Mouse (Mus musculus) frontal cortex, adult 2 months (tissue): ENCODE results near the gene Igf1r. TPM values are rescaled to one million over a fixed set of nuclear protein-coding genes. Genes with fewer than 3 reads are reported as not detected.
A peak's percentile ranks its signal among the peaks of the same experiment; 100 is the strongest.

Source experiments
- DNase-seq, 2 experiments: peaks; one replicate each; pipeline ENCODE4 v3.0.0; 2022; ENCODE audit warnings: low spot score in 1 of 2; ENCODE audit errors: extremely low spot score in 1 of 2
- polyA plus RNA-seq: library from polyadenylated mRNA; depleted of rRNA; stranded (reverse); fragments of >200 nt; gene quantifications from 2 replicates; pipeline ENCODE4 v1.2.3, GENCODE M21; 2012

Igf1r gene
- polyA plus RNA-seq, 1 experiment, result 24.4 TPM

DNA sequence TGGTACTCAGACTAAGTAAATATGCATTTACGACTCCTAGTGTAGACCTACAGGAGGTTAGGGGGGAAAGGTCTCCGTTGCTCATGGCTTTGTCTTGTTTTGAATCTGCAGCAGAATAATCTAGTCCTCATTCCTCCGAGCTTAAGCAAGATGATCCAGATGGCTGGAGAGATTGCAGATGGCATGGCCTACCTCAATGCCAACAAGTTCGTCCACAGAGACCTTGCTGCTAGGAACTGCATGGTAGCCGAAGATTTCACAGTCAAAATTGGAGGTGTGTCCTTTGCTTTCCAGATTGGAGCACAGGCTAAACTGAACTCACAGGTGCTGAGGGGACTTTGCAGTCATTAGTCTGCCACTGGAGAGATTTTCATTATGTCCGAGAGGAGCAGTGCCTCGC lies 259.3 kb downstream of the Igf1r start:
- no peak for DNase-seq

DNA sequence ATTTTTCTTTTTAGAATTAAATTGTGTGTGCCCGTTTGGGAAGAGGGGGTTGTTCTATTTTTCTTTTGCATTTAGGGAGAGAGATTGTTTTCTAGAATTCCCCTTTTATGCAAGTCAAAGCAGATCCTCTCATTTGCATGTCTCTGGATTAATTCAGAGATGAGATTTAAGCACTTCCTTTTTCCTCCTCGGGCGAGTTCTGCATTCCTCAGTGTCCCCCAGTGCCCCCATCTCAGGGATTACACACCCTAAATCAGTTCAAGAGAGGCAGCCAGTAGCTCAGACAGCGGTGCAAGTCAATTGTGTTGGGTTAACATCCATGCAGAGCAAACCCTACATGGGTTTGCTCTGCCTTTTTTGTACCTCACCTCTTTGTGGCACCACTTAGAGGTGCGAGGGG lies 261.2 kb downstream of the Igf1r start:
- no peak for DNase-seq

DNA sequence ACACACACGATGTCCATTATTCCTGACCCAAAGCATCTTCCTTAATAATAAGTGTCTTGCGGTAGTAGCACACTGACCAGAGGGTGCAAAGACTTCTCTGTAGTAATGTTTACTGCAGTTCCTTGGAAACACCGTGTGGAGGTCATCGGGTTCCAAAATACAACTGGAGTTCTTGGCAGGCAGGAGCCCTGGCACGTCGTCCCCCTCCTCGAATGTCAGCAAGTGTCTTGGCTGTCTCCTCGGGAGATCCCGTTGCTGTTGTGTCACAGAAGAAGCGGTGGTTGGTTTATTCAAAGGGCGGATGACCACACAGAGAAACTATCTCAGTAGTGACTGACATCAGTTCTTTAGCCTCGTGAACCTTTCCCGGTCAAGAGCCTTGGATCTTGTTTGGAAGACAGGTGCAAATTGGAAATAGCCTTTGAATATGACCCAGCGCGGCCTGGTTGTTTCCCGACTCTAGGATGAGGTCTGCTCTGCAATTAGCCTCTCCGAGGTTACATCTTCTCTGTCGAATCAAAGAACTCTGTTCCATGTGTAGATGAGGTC lies 263.0 kb downstream of the Igf1r start:
- DNase-seq, result no peak

DNA sequence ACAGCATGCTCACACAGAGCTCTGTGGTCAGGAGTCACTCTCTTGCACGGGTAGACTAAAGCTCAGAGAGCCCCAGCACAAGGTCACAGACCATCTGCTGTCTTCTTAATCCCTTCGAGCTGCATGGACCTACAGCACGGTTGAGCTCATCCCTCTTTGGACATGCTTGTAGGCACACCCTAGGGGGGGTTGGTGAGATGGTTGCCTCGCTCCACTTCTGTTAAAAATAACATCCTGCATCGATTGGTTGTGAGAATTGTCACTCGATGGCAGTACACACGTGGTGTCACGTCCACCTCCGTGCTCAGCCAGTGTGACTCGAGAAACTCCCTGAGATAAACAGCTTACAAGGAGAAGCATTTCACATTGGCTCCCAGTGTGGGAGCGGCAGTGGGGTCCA lies 266.3 kb downstream of the Igf1r start:
- DNase-seq, result no peak

DNA sequence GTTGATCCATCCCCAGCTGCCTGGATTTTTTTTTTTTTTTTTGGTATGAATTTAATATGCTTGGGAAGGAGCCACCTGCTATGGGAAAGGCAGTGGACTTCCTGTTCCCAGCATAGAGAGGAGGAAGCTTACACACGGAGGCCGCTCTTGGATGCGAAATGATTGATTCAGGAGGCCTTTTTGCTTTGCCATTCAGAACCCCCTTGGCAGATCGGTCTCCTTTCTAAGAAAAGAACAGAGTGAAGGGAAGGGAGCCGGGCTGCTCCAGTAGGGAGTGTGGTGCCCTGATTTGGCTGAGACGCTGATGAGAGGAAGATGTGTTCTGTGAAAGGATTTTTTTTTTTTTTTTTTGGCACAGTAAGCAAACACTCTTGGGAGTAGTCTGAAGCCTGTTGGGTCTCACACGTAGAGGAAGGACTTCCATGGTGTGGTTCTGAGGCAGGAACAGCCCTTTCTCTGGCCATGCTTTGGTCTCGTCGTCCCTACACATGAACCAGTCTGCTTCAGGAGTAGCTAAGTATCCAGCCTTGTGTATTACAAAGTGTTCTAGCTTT lies 269.1 kb downstream of the Igf1r start:
- peak in 1 of 2 experiments; percentile 54 for DNase-seq

DNA sequence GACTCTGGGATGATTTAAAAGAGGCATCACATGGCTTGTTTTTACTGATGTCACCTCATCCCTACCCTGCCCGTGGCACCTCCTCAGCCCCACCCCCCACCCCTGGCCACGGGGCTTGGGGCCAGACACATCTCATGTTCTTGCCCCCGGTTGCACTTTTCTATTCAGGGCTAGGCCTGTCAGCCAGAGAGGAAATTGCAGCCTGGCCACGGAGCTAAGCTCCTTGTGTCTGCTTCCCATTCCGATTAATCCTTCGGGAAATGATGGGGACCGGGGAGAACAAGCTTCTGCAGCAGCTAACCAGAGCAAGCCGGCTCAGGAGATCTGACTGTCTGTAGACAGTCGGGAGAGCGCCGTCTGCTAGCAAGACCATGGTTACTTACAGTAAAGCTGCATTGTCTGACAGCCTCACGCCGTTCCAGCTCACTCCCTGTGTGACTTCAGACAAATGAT lies 270.8 kb downstream of the Igf1r start:
- DNase-seq, result no peak

DNA sequence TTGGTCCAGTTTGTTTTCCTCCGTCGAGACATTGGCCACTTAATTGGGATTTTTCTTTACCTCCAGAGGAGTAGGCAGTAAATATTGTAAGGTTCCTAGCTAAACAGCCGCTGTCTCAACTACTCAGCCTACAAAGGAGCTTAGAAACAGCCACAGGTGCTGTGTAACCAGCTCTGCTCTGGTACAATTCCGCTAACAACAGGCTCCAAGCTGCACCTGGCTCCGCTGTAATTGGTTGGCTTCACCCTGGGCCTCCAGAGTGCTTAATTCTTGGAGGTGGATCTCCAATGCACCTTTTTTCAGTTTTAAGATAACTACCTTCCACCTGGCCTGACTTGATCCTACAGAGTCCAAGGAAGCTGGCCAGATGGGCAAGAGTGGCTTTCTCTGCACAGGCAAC lies 271.4 kb downstream of the Igf1r start:
- no peak for DNase-seq

DNA sequence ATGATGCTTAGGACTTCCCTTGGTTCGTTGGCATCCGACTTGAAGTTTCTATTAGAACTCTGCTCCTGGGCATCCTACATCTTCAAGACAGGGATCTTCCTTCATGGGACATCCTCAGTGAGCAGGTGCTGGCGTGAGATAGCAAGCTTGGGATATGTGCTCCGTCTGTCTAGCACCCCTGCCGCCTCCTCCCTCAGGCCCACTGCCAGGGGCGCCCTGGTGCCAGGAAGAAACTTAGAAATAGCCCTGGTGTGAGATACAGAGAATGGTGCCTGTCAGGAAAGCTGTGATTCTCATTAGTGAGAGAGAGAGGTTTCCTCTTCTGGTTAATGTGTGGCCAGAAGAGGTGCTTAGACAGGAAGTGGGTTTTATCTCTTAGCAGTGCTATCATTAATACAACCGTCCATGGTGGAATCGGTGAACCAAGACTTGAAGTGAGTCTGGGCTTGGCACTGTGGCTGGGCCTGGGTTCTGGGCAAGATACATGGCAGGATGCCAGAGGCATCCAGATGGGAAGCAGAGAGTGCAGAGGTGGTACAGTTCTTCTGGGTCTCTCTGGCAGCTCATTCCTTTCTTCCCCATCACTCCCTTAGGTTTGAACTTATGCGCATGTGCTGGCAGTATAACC lies 272.9 kb downstream of the Igf1r start:
- DNase-seq, result peak in 1 of 2 experiments; percentile 63

DNA sequence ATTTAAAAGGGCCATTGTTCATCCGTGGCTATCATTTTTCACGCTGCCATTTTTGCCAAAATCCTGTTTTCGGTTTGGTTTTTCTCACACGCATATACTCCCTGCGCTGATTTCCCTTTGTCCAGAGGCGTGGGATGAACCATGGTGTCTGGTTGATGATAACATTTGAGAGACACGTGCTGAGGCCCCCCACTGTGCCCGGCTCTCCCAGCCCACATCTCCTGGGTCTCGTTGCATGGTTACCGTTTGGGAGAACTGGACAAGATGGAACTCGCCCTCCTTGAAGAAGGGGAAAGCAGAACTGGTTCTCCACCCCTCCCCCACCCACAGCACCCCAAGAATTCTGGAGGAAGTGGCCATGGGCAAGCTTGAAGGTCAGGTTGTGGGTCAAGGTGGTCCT lies 274.4 kb downstream of the Igf1r start:
- DNase-seq, result no peak

DNA sequence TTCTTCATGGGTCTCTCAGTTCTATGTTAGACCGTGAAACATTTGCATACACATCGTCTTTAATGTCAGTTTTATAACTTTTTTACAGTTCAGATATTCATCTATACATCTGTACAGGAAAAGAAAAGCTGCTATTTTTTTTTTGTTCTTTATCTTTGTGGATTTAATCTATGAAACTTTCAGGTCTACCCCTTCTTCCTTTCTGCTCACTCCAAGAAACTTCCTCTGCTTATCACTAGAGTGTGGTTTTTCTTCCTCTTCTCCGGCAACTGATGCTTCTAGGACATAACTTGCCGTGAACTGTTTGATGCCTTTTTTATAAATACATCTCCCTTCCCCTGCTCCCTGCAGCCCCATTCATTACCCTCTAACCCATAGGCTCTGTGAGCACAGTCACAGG lies 275.0 kb downstream of the Igf1r start:
- DNase-seq, result no peak

DNA sequence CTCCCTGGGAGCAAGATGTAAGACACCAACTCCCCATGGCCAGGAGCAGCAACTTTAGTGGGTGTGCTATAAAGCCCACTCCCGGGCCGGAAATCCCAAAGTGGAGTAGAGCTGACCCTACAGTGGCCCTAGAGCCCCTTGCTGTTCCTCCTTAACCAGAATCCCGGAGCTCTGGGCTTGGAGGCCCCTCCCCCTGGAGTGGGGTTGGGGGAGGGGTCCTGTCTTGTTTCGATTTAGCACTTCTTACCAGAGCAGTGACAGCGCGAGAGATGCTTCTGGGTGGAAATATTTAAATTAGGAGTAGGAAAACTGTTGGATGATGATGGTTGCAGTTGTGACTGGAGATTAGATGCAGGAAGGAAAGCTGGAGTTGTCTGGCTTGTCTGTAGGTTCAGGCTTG lies 275.9 kb downstream of the Igf1r start:
- DNase-seq, result no peak

DNA sequence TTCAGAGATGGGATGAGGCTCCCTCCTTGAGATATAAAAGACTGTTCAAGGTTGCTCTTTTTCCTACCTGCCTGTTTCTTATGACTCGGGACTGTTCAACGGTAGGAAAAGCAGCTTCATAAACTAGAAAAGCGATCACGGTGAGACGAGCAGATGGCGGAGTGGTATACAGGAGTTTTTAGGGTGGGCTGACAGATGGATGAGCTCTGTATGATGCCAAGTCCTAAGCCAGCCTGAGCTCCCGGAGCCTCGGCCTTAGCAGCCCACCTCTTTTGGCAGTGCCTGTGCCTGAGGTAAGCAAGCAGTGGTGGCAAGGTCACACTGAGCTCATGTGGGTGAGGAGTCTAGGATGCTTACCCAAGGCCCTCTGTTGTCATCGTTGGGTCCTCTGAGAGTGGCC lies 278.2 kb downstream of the Igf1r start:
- no peak for DNase-seq

DNA sequence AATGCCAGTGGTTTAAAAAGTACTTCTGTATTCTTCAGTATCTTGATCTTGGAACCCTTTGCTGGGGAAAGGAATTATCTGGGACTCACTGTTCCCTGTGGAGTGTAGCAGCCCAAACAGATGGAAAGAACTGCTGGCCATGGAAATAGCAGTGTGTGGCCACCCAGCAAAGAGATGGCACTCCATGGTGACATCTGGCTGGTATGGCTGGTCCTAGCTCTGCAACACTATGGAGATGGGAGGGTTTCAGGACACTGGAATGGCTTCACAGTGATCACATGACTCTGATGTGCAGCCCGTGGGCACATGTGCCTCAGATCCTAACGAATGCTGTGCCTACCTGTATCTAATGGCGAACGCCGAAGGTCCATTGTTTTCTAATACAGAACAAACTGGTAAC lies 279.9 kb downstream of the Igf1r start:
- no peak for DNase-seq

DNA sequence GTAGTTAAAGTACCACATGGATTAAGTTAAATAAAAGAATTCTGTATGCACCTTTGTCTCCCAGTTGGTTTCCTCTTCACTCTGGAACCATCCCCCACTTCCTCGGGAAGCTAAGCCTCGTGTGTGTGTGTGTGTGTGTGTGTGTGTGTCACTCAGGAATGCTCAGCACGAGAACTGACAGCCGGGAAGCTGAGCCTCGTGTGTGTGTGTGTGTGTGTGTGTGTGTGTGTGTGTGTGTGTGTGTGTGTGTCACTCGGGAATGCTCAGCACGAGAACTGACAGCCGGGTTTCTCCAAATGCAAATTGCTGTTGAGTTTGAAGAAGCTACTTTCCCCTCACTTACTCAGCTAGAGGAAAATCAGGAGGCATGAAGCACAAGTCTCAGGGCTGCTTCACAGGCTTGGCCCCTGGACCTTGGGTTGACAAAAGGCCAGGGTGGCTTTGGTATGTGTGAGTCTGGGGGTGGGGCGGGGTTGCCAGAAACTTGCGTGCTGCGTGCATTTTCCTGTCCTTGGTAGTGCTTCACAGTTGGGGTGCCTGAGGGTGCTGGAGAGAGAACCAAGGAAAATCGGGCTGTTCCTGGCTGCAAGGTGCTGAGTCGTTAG lies 281.1 kb downstream of the Igf1r start:
- DNase-seq, result no peak

DNA sequence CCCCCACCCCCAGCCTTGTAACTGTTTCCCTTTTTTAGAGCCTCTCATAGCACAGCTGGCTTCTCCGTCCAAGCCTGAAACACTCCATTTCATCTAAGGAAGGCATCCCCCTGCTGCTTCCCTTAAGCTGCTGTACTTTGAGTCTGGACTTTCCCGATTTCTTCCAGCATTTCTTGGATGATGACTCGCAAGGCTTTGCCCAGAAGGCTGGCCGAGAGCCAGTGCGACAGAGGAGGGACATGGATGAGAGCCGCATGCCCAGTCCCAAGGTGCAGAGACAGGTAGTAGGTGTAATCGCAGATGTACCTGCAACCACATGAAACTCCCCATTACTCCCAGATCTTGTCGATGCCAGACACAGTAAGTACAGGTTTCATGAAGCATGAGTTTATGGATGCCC lies 284.2 kb downstream of the Igf1r start:
- no peak for DNase-seq

DNA sequence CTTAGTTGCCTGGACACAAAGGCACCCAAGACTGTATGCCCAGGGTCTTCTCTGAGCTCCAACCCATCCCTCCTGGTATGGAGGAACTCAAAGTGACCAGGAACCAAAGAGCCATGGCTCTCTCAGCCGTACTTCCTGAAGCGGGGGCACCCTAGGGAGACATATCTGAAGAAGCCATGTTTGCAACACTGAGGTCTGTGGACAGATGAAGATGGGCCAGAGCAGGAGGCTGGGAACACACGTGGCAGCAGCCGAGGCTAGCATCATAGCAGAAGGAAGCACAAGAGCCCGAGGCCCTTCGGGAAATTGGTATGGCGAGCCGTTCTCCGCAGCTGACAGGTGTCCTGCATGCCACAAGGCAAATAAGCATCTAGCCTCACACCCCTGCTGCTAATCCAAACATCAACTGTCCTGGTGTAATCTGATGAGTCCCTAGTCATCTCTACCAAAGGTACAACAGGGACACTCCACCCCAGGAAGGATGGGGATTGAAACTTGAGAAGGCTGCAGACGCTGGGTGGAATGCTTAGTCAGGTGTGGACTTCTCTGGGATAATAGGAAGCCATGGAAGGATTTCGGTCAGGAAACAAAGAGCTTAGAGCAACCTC lies 286.7 kb downstream of the Igf1r start:
- no peak for DNase-seq

DNA sequence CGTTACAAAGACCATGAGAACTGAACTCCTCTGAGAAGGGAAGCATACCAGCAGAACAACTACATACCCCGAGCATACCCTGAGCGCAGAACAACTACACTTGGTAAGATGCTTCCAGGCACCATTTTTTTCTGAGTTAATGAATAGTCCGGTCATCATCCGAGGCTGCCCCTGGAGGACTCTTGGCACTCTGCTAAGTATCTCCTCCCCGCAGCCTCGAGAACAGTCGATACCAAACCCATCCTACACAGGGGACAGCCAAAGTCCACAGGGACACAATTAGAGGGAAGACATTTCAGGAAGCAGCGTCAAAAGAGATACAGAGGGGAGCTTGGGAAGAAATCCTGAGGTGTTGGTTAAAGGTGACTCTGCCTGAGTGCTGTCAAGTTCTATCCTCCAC lies 288.6 kb downstream of the Igf1r start:
- no peak for DNase-seq

DNA sequence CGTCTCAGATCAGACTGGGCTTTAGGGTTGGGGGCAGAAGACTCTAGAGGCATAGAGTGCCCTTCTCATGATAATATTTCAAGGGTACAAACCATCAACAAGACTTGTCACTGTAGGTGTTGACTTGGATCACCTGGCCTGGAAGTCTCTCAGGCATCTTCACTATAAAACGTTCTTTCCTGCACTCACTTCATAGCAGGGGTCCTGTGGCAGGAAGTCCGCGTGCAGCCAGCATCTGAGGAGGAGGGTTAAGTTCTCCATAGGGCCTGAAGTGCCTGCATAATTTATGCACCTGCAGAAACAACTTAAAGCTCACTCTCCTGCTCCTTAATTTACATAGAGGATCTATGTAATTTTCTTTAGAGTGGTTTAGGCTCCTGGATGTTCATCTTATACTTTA lies 293.1 kb downstream of the Igf1r start:
- no peak for DNase-seq

DNA sequence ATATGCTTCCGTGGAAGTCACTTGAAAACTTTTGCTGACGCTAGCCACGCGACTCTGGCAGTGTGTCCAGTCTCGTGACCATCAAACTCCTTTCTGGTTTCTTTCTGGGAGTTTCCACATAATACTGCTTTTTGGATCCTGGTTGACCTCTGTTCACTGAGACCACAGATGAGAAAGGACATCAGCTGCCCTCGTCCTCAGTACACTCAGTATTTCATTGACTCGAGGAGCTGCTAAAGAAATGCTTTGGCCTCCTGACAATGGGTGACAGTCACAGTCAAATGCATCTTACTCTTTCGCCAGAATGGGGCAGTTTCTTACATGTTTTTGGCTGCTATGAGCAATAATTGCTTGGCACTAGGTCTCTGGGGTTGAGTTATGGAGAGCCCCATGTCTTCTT lies 293.6 kb downstream of the Igf1r start:
- DNase-seq, result no peak

DNA sequence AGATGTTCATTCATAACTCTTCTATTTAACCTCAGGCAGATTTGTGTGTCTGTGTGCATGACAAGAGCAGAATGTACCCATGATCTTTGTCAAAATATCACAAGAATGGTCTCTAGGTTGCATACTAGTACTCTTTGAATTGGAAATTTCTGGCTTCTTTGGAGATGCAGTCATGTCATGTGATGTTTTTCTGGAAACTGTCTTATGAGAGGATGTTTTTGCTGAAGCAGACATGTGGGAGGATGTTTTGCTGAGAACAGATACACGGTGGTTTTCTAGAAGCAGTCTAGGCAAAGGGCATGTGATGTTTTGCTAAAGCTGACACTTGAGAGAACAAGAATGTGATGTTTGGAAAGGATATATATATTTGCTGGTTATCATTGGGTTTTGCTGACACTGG lies 297.8 kb downstream of the Igf1r start:
- no peak for DNase-seq

DNA sequence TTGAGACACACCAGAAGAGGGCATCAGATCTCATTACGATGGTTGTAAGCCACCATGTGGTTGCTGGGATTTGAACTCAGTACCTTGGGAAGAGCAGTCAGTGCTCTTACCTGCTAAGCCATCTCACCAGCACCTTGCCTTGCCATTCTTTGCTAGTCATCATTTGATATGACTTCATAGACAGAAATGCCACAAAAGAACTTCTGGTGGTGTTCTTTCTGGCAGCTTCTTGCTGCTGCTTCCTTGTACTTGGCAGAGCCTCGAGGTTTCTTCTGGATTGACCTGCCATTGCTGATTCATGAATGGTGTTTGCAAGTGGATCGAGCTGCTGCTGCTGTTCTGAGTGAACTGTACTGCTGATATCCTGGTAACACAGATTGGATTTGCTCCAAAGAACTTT lies 298.3 kb downstream of the Igf1r start:
- no peak for DNase-seq

DNA sequence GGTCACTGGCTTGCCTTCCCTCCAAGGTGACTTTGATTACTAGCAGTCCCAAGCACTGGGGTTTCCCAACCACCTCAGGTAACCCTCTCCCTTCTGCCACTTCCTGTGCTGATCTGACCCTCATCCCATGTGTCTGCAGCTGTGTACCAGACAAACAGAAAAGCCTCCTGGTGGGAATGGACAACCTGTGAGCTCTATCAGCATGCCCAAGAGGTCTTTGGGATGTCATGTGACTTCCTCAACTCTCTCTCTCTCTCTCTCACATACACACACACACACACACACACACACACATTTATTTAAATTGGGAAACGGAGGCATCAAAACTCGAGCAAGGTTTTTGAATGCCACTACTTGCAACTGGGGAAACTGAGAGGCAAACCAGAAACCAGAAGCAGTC lies 305.1 kb downstream of the Igf1r start:
- DNase-seq, result no peak
